In the genomic region with DNA sequence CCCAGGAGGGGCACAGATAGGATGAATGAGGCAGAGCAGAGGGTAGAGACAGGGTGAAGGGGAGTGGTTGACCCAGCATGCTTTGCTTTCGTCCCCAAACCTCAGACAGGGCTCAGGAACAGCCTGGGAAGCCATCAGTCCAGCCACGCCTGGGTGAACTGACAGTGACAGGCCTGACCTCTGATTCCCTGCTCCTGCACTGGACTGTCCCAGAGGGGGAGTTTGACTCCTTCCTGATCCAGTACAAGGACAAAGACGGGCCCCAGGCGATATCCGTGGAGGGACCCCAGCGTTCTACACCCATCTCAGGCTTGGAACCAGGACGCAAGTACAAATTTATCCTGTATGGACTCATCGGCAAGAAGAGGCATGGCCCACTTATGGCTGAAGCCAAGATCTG, we compare ENCODE assay signal across 16 mouse cellular contexts. TPM values are rescaled to one million over a fixed set of nuclear protein-coding genes. Genes with fewer than 3 reads are reported as not detected.
"Had no signal": no experiment of that assay in that cellular context is flagged by ENCODE, and none has a peak within 500 bp of the region (broad histone marks: within the 10 kb centered on the region; RNA-seq: fewer than 3 reads in every experiment).

No protein-coding gene starts in this region.

- H3K27me3 ChIP-seq: midbrain, embryonic 15.5 days had no signal

- H3K27ac ChIP-seq: left cerebral cortex, adult 2 months; limb, embryonic 10.5 days; liver, embryonic 15.5 days; lung, embryonic 15.5 days; midbrain, embryonic 15.5 days; neural tube, embryonic 12.5 days had no signal

- H3K4me1 ChIP-seq: liver, embryonic 15.5 days; midbrain, embryonic 15.5 days; neural tube, embryonic 12.5 days had no signal

- H3K4me3 ChIP-seq: left cerebral cortex, adult 2 months; limb, embryonic 10.5 days; liver, embryonic 15.5 days; lung, embryonic 15.5 days; megakaryocyte, embryonic 14.5 days; midbrain, embryonic 15.5 days; neural tube, embryonic 12.5 days; stomach, embryonic 15.5 days had no signal

- DNase-seq: kidney, adult 18-20 months; lung, postnatal 4 days; right cerebral cortex, postnatal 14 days; thymus, postnatal 36 days had no signal

- ATAC-seq: midbrain, embryonic 15.5 days had no signal

- H3K4me2 ChIP-seq: liver, embryonic 11.5 days; liver, embryonic 15.5 days; lung, embryonic 15.5 days; midbrain, embryonic 11.5 days; midbrain, embryonic 15.5 days; neural tube, embryonic 12.5 days; stomach, embryonic 15.5 days had no signal

- H3K9me3 ChIP-seq: limb, embryonic 10.5 days; liver, embryonic 15.5 days; lung, embryonic 15.5 days; midbrain, embryonic 15.5 days; neural tube, embryonic 12.5 days; stomach, embryonic 15.5 days had no signal

- H3K9ac ChIP-seq: liver, embryonic 15.5 days; lung, embryonic 15.5 days; midbrain, embryonic 15.5 days; neural tube, embryonic 12.5 days; stomach, embryonic 15.5 days had no signal

- H3K36me3 ChIP-seq: limb, embryonic 10.5 days; liver, embryonic 15.5 days; lung, embryonic 15.5 days; midbrain, embryonic 15.5 days; neural tube, embryonic 12.5 days; stomach, embryonic 15.5 days had no signal

RNA-seq across cellular contexts. Expression of a gene that starts 12.8 kb away (rescaled TPM):
- total RNA-seq: monocyte, adult 5-6 weeks; neutrophil, adult 5-6 weeks had no signal
- polyA plus RNA-seq: limb, embryonic 10.5 days had no signal

RNA-seq across cellular contexts. Expression of a gene that starts 53.8 kb away (rescaled TPM):
- total RNA-seq: neutrophil, adult 5-6 weeks had no signal
- polyA plus RNA-seq: liver, embryonic 11.5 days; liver, embryonic 15.5 days had no signal
